Mouse (Mus musculus) CH12.LX (cell line): ENCODE results near the gene Nol9. TPM values are rescaled to one million over a fixed set of nuclear protein-coding genes. Genes with fewer than 3 reads are reported as not detected.

ENCODE experiments used
- DNase-seq: peaks from one replicate; pipeline ENCODE4 v3.0.0-alpha.2; 2013; ENCODE audit errors: extremely low read depth
- H3K27ac ChIP-seq: 2 replicates; pipeline ENCODE4 v1.5.1; 2012; ENCODE audit warnings: low read depth, mild to moderate bottlenecking, control low read depth, moderate library complexity; ENCODE audit not compliant: insufficient read depth
- H3K27me3 ChIP-seq: replicated peaks from 2 replicates; pipeline ENCODE3; 2012; ENCODE audit warnings: inconsistent platforms
- H3K36me3 ChIP-seq, 2 experiments: replicated peaks in 1 of 2; 2 replicates each; pipeline versions ENCODE3 to v1.6.1; 2012; ENCODE audit warnings: inconsistent platforms in 1 of 2, low read length in 1 of 2, mild to moderate bottlenecking in 1 of 2, mixed read lengths in 1 of 2, moderate library complexity in 1 of 2; ENCODE audit not compliant: control insufficient read depth in 1 of 2, insufficient read depth in 1 of 2
- H3K4me1 ChIP-seq, 2 experiments: 2 replicates each; pipeline ENCODE4 v1.6.1; 2012; ENCODE audit warnings: inconsistent platforms in 1 of 2, moderate library complexity in 1 of 2; ENCODE audit not compliant: insufficient read depth in 2 of 2, control insufficient read depth in 1 of 2
- H3K4me2 ChIP-seq: 2 replicates; pipeline ENCODE4 v1.6.1; 2012; ENCODE audit warnings: low read depth, mild to moderate bottlenecking, control low read depth; ENCODE audit not compliant: poor library complexity, insufficient read depth, severe bottlenecking
- H3K4me3 ChIP-seq, 3 experiments: fragments of 150-350 bp in 1 of 3; sonication (generic) in 1 of 3; replicated peaks in 1 of 3; 2 replicates each; pipeline versions ENCODE3 to v1.5.1; 2011 to 2012; ENCODE audit warnings: low read depth in 2 of 3, low read length in 2 of 3, mild to moderate bottlenecking in 2 of 3, moderate library complexity in 2 of 3, control low read depth in 1 of 3, improper control_type of control experiment in 1 of 3, inconsistent platforms in 1 of 3, mixed read lengths in 1 of 3; ENCODE audit not compliant: poor library complexity in 1 of 3
- H3K79me2 ChIP-seq: replicated peaks from 2 replicates; pipeline ENCODE4 v1.6.1; 2012; ENCODE audit warnings: mild to moderate bottlenecking, moderate library complexity; ENCODE audit not compliant: control insufficient read depth, poor library complexity, insufficient read depth, severe bottlenecking; ENCODE audit errors: extremely low read depth
- H3K9ac ChIP-seq: 2 replicates; pipeline ENCODE4 v1.6.1; 2012; ENCODE audit warnings: low read depth, mild to moderate bottlenecking, control low read depth, moderate library complexity; ENCODE audit not compliant: insufficient read depth
- H3K9me3 ChIP-seq: replicated peaks from 2 replicates; pipeline ENCODE3; 2012; ENCODE audit warnings: low read length, inconsistent platforms, mixed read lengths
- CHD1 ChIP-seq: IDR thresholded peaks from 2 replicates; pipeline ENCODE4 v1.6.1; 2012; ENCODE audit warnings: low read depth, low read length, improper control_type of control experiment, inconsistent platforms
- CHD2 ChIP-seq: IDR thresholded peaks from 2 replicates; pipeline ENCODE4 v1.6.1; 2011; ENCODE audit warnings: low read length, improper control_type of control experiment
- CTCF ChIP-seq, 2 experiments: IDR thresholded peaks in 1 of 2; conservative IDR thresholded peaks in 1 of 2; 2 replicates each; pipeline ENCODE4 v1.5.1; 2011 to 2012; ENCODE audit warnings: low read depth in 2 of 2, low read length in 2 of 2, improper control_type of control experiment in 1 of 2, inconsistent platforms in 1 of 2, mild to moderate bottlenecking in 1 of 2, moderate library complexity in 1 of 2
- E2F4 ChIP-seq: IDR thresholded peaks from 2 replicates; pipeline ENCODE4 v1.6.1; 2011; ENCODE audit warnings: low read depth, low read length, improper control_type of control experiment; ENCODE audit not compliant: insufficient replicate concordance
- ELF1 ChIP-seq: IDR thresholded peaks from 2 replicates; pipeline ENCODE4 v1.6.1; 2014; ENCODE audit warnings: low read depth, mild to moderate bottlenecking, inconsistent platforms, low read length, improper control_type of control experiment
- ETS1 ChIP-seq: conservative IDR thresholded peaks from 2 replicates; pipeline ENCODE4 v1.6.1; 2012; ENCODE audit warnings: low read depth, mild to moderate bottlenecking, inconsistent platforms, low read length, improper control_type of control experiment, moderate library complexity
- GABPA ChIP-seq: IDR thresholded peaks from 2 replicates; pipeline ENCODE4 v1.6.1; 2012; ENCODE audit warnings: low read depth, low read length, improper control_type of control experiment, inconsistent platforms; ENCODE audit not compliant: insufficient replicate concordance
- HCFC1 ChIP-seq: IDR thresholded peaks from 2 replicates; pipeline ENCODE4 v1.6.1; 2012; ENCODE audit warnings: low read depth, mild to moderate bottlenecking, inconsistent platforms, low read length, improper control_type of control experiment
- IRF4 ChIP-seq: IDR thresholded peaks from 2 replicates; pipeline ENCODE4 v1.6.1; 2014; ENCODE audit warnings: low read depth, mild to moderate bottlenecking, inconsistent platforms, low read length, improper control_type of control experiment
- JUN ChIP-seq: IDR thresholded peaks from 2 replicates; pipeline ENCODE4 v1.6.1; 2011; ENCODE audit warnings: low read depth, mild to moderate bottlenecking, low read length, improper control_type of control experiment, moderate library complexity; ENCODE audit not compliant: insufficient read depth
- JUND ChIP-seq: conservative IDR thresholded peaks from 2 replicates; pipeline ENCODE4 v1.6.1; 2011; ENCODE audit warnings: low read depth, low read length, improper control_type of control experiment
- MAFK ChIP-seq: IDR thresholded peaks from 2 replicates; pipeline ENCODE4 v1.6.1; 2011; ENCODE audit warnings: low read length, improper control_type of control experiment; ENCODE audit not compliant: insufficient replicate concordance
- MAX ChIP-seq: IDR thresholded peaks from 2 replicates; pipeline ENCODE4 v1.6.1; 2011; ENCODE audit warnings: low read length, improper control_type of control experiment
- MAZ ChIP-seq: IDR thresholded peaks from 2 replicates; pipeline ENCODE4 v1.6.1; 2012; ENCODE audit warnings: low read depth, mild to moderate bottlenecking, inconsistent platforms, low read length, improper control_type of control experiment, moderate library complexity
- MXI1 ChIP-seq: IDR thresholded peaks from 2 replicates; pipeline ENCODE4 v1.6.1; 2011; ENCODE audit warnings: mild to moderate bottlenecking, low read depth, low read length, improper control_type of control experiment
- MYC ChIP-seq: IDR thresholded peaks from 2 replicates; pipeline ENCODE4 v1.6.1; 2011; ENCODE audit warnings: low read depth, mild to moderate bottlenecking, improper control_type of control experiment, low read length
- NRF1 ChIP-seq: IDR thresholded peaks from 2 replicates; pipeline ENCODE4 v1.6.1; 2014; ENCODE audit warnings: low read depth, mild to moderate bottlenecking, inconsistent platforms, low read length, improper control_type of control experiment, moderate library complexity
- PAX5 ChIP-seq: IDR thresholded peaks from 2 replicates; pipeline ENCODE4 v1.6.1; 2012; ENCODE audit warnings: low read length, inconsistent platforms, mixed read lengths
- POLR2A ChIP-seq: IDR thresholded peaks from 2 replicates; pipeline ENCODE4 v1.6.1; 2011; ENCODE audit warnings: low read depth, mild to moderate bottlenecking, improper control_type of control experiment, low read length
- RCOR1 ChIP-seq: conservative IDR thresholded peaks from 2 replicates; pipeline ENCODE4 v1.6.1; 2012; ENCODE audit warnings: low read depth, mild to moderate bottlenecking, inconsistent platforms, low read length, improper control_type of control experiment
- SIN3A ChIP-seq: IDR thresholded peaks from 2 replicates; pipeline ENCODE4 v1.6.1; 2012; ENCODE audit warnings: low read length, improper control_type of control experiment, inconsistent platforms
- TBP ChIP-seq: conservative IDR thresholded peaks from 2 replicates; pipeline ENCODE4 v1.6.1; 2011; ENCODE audit warnings: low read depth, low read length, improper control_type of control experiment
- TCF12 ChIP-seq: IDR thresholded peaks from 2 replicates; pipeline ENCODE4 v1.6.1; 2014; ENCODE audit warnings: low read depth, mild to moderate bottlenecking, inconsistent platforms, low read length, improper control_type of control experiment
- UBTF ChIP-seq: IDR thresholded peaks from 2 replicates; pipeline ENCODE4 v1.6.1; 2012; ENCODE audit warnings: low read depth, mild to moderate bottlenecking, inconsistent platforms, low read length, improper control_type of control experiment, moderate library complexity
- USF1 ChIP-seq: IDR thresholded peaks from 2 replicates; pipeline ENCODE4 v1.6.1; 2014; ENCODE audit warnings: low read depth, mild to moderate bottlenecking, inconsistent platforms, low read length, improper control_type of control experiment
- ZC3H11A ChIP-seq: IDR thresholded peaks from 2 replicates; pipeline ENCODE4 v1.6.1; 2012; ENCODE audit warnings: low read depth, mild to moderate bottlenecking, inconsistent platforms, low read length, improper control_type of control experiment
- ZKSCAN1 ChIP-seq: IDR thresholded peaks from 2 replicates; pipeline ENCODE4 v1.6.1; 2012; ENCODE audit warnings: low read depth, inconsistent platforms, low read length, improper control_type of control experiment, borderline replicate concordance
- ZNF384 ChIP-seq: IDR thresholded peaks from 2 replicates; pipeline ENCODE4 v1.6.1; 2012; ENCODE audit warnings: low read depth, low read length, improper control_type of control experiment, inconsistent platforms
- dilution Hi-C: fragments of 300-500 bp; cut with MboI; formaldehyde crosslinking; loops from 2 replicates; pipeline ENCODE4 v1.14.3; 2020; ENCODE audit warnings: low sequenced_read_pairs; ENCODE audit not compliant: extremely low pct_unique_long_range_greater_than_20kb, extremely low pct_ligation_motif_present
- in situ Hi-C: fragments of 300-500 bp; cut with MboI; formaldehyde crosslinking; loops from 3 replicates; pipeline ENCODE4 v1.14.3; 2019; ENCODE audit warnings: low sequenced_read_pairs, low pct_ligation_motif_present, low pct_unique_long_range_greater_than_20kb, mixed read lengths
- polyA plus RNA-seq: library from polyadenylated mRNA; unstranded; fragments of >175 nt; gene quantifications from 2 replicates; pipeline ENCODE4 v1.2.1, GENCODE M21; 2012; ENCODE audit warnings: low read depth; ENCODE audit not compliant: insufficient read length
- total RNA-seq, 2 experiments: library from RNA; depleted of rRNA; stranded (reverse); fragments of 300-350 nt in 1 of 2; fragments of >200 nt in 1 of 2; gene quantifications; 2 replicates each; pipeline ENCODE4 v1.2.3; 2012 to 2014

Gene Nol9
- total and polyA plus RNA-seq, 3 experiments = 44.7 to 60.5 (median 44.8) TPM

GRCm38 (mm10) chr4:152039831-152040310, 750 bp downstream of the Nol9 start:
- peak; percentile 14 for DNase-seq
- H3K9me3 ChIP-seq = no peaks in the 10 kb centered on the region
- peak overlapping the region; percentile 85 for H3K4me2 ChIP-seq
- peaks cover 43% of the 10 kb centered on the region for H3K79me2 ChIP-seq
- H3K4me1 ChIP-seq = peaks cover 22 to 49% of the 10 kb centered on the region in 2 experiments
- TF ChIP-seq UBTF = peak; percentile 7; the same call in 1 of the 2 replicates
- TF ChIP-seq CHD2 = no peak
- TF ChIP-seq SIN3A = peak; percentile 19; the same call in 1 of the 2 replicates
- TF ChIP-seq ETS1 = no peak
- no peak for TF ChIP-seq TCF12
- no peak for TF ChIP-seq POLR2A
- TF ChIP-seq ZNF384 = no peak
- TF ChIP-seq MYC = 0 out of 2 replicates have a peak, but pooled peaks have one; percentile 14
- no peak for TF ChIP-seq PAX5
- no peak for TF ChIP-seq USF1
- no peak for TF ChIP-seq NRF1
- no peak for TF ChIP-seq JUN
- no peak for TF ChIP-seq RCOR1
- in situ Hi-C loops = loop anchor here (5.0 kb wide), 1 partner anchor 37 kb away; no protein-coding TSS in a partner anchor
- H3K36me3 ChIP-seq = peaks cover 26 to 41% of the 10 kb centered on the region in 2 experiments
- dilution Hi-C loops = no loop called here
- H3K27ac ChIP-seq = peak overlapping the region; percentile 70
- peak overlapping the region; percentile 82 for H3K9ac ChIP-seq
- no peaks in the 10 kb centered on the region for H3K27me3 ChIP-seq
- H3K4me3 ChIP-seq = peak overlapping the region; percentile 82 to 99 (median 99)

- Histone ChIP-seq H3K27me3 (no peaks in the 10 kb centered on the region), H3K9me3 (no peaks in the 10 kb centered on the region), H3K79me2 (peaks cover 55% of the 10 kb centered on the region), H3K9ac (no peak overlapping the region), H3K27ac (peak overlapping the region; percentile 88), H3K4me1 (peaks cover 22 to 49% of the 10 kb centered on the region in 2 experiments), H3K36me3 (peaks cover 42 to 61% of the 10 kb centered on the region in 2 experiments), H3K4me2 (peak overlapping the region; percentile 85), H3K4me3 (peak overlapping the region in 1 of 3 experiments; percentile 43)
- dilution Hi-C loops (no loop called here), in situ Hi-C loops (loop anchor here (5.0 kb wide), 1 partner anchor 35 kb away; no protein-coding TSS in a partner anchor)
- peak; percentile 80 for DNase-seq
- TF ChIP-seq RCOR1 (no peak), USF1 (no peak), ETS1 (peak; percentile 69), MAFK (no peak), MAX (0 out of 2 replicates have a peak, but pooled peaks have one; percentile 23), ZKSCAN1 (no peak), ZC3H11A (no peak), TBP (no peak), MYC (0 out of 2 replicates have a peak, but pooled peaks have one; percentile 77), E2F4 (no peak), UBTF (peak; percentile 53; the same call in 1 of the 2 replicates), ELF1 (peak; percentile 30; the same call in 1 of the 2 replicates), MXI1 (peak; percentile 46; the same call in 1 of the 2 replicates), JUN (no peak), CHD2 (0 out of 2 replicates have a peak, but pooled peaks have one; percentile 24), PAX5 (no peak), SIN3A (peak; percentile 48; the same call in 1 of the 2 replicates), GABPA (no peak), CHD1 (no peak), MAZ (peak; percentile 58), HCFC1 (no peak), ZNF384 (no peak), CTCF (conservative IDR thresholded peaks at IDR 0.05 in 1 of 2, IDR thresholded peaks at IDR 0.05 in 1 of 2; ENCODE audit: low read depth in 2 of 2, low read length in 2 of 2) (no peak), IRF4 (peak; percentile 86), JUND (no peak; the same call in 1 of the 2 replicates), POLR2A (peak; percentile 42; the same call in 1 of the 2 replicates)
Observed at GRCm38 (mm10) chr4:152041924-152042641, 3.0 kb downstream of the Nol9 start.
